Mouse (Mus musculus) lung, postnatal 25 days (tissue): ENCODE measurements at regions not wholly inside any gene's neighbourhood (a gene's known extent, or its start where the extent isn't known, plus 50 kb on each side); places are given as distances from the start of the nearest gene placed in this dataset.

Experiments used
- DNase-seq: peaks from one replicate; pipeline ENCODE4 v3.0.0; 2022; ENCODE audit warnings: low spot score

GRCm38 (mm10) chr10:67663028-67663427, 114.3 kb upstream of the Ado start:
- no peak for DNase-seq

- DNase-seq: peak; percentile 43
These were observed 112.9 kb upstream of the Ado start for GRCm38 (mm10) chr10:67661666-67662065.

- no peak for DNase-seq
These were observed 109.3 kb upstream of the Ado start for GRCm38 (mm10) chr10:67658005-67658545.

GRCm38 (mm10) chr10:67657305-67657704, 108.5 kb upstream of the Ado start:
- DNase-seq: no peak

- DNase-seq: no peak
These were observed 105.8 kb upstream of the Ado start for GRCm38 (mm10) chr10:67654518-67654917.

GRCm38 (mm10) chr10:67652300-67652699, 103.5 kb upstream of the Ado start:
- DNase-seq: no peak

GRCm38 (mm10) chr10:67651386-67651785, 102.6 kb upstream of the Ado start:
- no peak for DNase-seq

- no peak for DNase-seq
These were observed 99.3 kb upstream of the Ado start for GRCm38 (mm10) chr10:67647777-67648727.

GRCm38 (mm10) chr10:67646659-67647559, 98.2 kb upstream of the Ado start:
- no peak for DNase-seq

GRCm38 (mm10) chr10:67645821-67646220, 97.1 kb upstream of the Ado start:
- no peak for DNase-seq

GRCm38 (mm10) chr10:67644280-67644679, 95.5 kb upstream of the Ado start:
- DNase-seq: no peak

- DNase-seq: no peak
These were observed 94.9 kb upstream of the Ado start for GRCm38 (mm10) chr10:67643685-67644084.

GRCm38 (mm10) chr10:67637339-67637738, 88.6 kb upstream of the Ado start:
- DNase-seq: no peak

GRCm38 (mm10) chr10:67636569-67636968, 87.8 kb upstream of the Ado start:
- DNase-seq: peak; percentile 46

- no peak for DNase-seq
These were observed 86.0 kb upstream of the Ado start for GRCm38 (mm10) chr10:67634795-67635194.

- no peak for DNase-seq
These were observed 84.3 kb upstream of the Ado start for GRCm38 (mm10) chr10:67633063-67633462.

GRCm38 (mm10) chr10:67623338-67623737, 74.6 kb upstream of the Ado start:
- no peak for DNase-seq

- no peak for DNase-seq
These were observed 71.3 kb upstream of the Ado start for GRCm38 (mm10) chr10:67620018-67620417.

GRCm38 (mm10) chr10:67618112-67618511, 69.4 kb upstream of the Ado start:
- no peak for DNase-seq

GRCm38 (mm10) chr10:67615016-67615415, 66.3 kb upstream of the Ado start:
- no peak for DNase-seq

GRCm38 (mm10) chr10:67610689-67611088, 61.9 kb upstream of the Ado start:
- no peak for DNase-seq

GRCm38 (mm10) chr10:67608033-67608432, 59.3 kb upstream of the Ado start:
- no peak for DNase-seq
